Mouse (Mus musculus): ENCODE results near the gene Dazap2.

Gene Dazap2

GRCm38 (mm10) chr15:100667420-100667819, 52.3 kb downstream of the Dazap2 start:
- Histone ChIP-seq H3K36me3 (ENCODE audit: insufficient read depth, low read length) (no peaks in the 10 kb centered on the region), H3K4me1 (replicated peaks; ENCODE audit: low read depth, low read length) (peaks cover 76% of the 10 kb centered on the region), H3K27me3 (ENCODE audit: insufficient read depth, low read length) (peaks cover 28% of the 10 kb centered on the region), H3K4me3 (replicated peaks; ENCODE audit: low read length) (no peak overlapping the region), H3K9me3 (ENCODE audit: low read length) (no peaks in the 10 kb centered on the region)
- no peak for TF ChIP-seq CTCF (conservative IDR thresholded peaks at IDR 0.05; ENCODE audit: low read length)
- no peak for TF ChIP-seq NANOG (IDR thresholded peaks at IDR 0.05; ENCODE audit: borderline replicate concordance, low read length)
- no peak for TF ChIP-seq POU5F1 (IDR thresholded peaks at IDR 0.05; ENCODE audit: borderline replicate concordance, low read length)

GRCm38 (mm10) chr15:100667871-100668545, 52.9 kb downstream of the Dazap2 start:
- Histone ChIP-seq H3K9me3 (ENCODE audit: low read length) (no peaks in the 10 kb centered on the region), H3K36me3 (ENCODE audit: insufficient read depth, low read length) (no peaks in the 10 kb centered on the region), H3K27me3 (ENCODE audit: insufficient read depth, low read length) (peaks cover 28% of the 10 kb centered on the region), H3K4me1 (replicated peaks; ENCODE audit: low read depth, low read length) (peaks cover 74% of the 10 kb centered on the region), H3K4me3 (replicated peaks; ENCODE audit: low read length) (no peak overlapping the region)
- TF ChIP-seq CTCF (conservative IDR thresholded peaks at IDR 0.05; ENCODE audit: low read length) (no peak), POU5F1 (IDR thresholded peaks at IDR 0.05; ENCODE audit: borderline replicate concordance, low read length) (no peak), NANOG (IDR thresholded peaks at IDR 0.05; ENCODE audit: borderline replicate concordance, low read length) (no peak)

DNA sequence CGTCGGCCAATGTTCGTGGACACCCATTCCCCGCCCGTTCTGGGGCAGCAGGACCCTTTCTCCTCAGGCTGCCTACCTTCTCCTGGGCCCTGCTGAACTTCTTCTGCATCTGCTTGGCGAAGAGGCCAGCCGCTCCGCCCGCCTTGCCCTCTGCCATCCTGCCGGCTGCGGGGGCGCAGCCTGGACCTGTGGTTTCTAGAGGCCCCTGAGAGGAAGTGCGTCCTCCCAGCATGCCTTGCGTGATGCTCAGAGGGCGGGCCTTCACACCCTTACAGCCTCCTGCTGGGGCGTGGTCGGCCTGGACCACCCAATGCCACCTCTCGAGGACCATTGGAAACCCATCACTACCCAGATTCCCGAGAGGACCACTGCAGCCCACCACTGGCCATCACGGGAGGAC, 54.2 kb downstream of the Dazap2 start, which contains the start of gene Bin2:
TSS of gene Bin2 (minus strand) at position 217 of the 400 bp plus-strand sequence.
- TF ChIP-seq CTCF (conservative IDR thresholded peaks at IDR 0.05; ENCODE audit: low read length) (no peak), NANOG (IDR thresholded peaks at IDR 0.05; ENCODE audit: borderline replicate concordance, low read length) (no peak), POU5F1 (IDR thresholded peaks at IDR 0.05; ENCODE audit: borderline replicate concordance, low read length) (no peak)
- H3K27me3 ChIP-seq (ENCODE audit: insufficient read depth, low read length), result peaks cover 28% of the 10 kb centered on the region
- no peaks in the 10 kb centered on the region for H3K36me3 ChIP-seq (ENCODE audit: insufficient read depth, low read length)
- peak within 1 kb of the TSS; percentile 80 for H3K4me3 ChIP-seq (replicated peaks; ENCODE audit: low read length)
- no peaks in the 10 kb centered on the region for H3K9me3 ChIP-seq (ENCODE audit: low read length)
- peaks cover 72% of the 10 kb centered on the region for H3K4me1 ChIP-seq (replicated peaks; ENCODE audit: low read depth, low read length)

- TF ChIP-seq POU5F1 (IDR thresholded peaks at IDR 0.05; ENCODE audit: borderline replicate concordance, low read length) (no peak), CTCF (conservative IDR thresholded peaks at IDR 0.05; ENCODE audit: low read length) (no peak), NANOG (IDR thresholded peaks at IDR 0.05; ENCODE audit: borderline replicate concordance, low read length) (no peak)
- H3K4me3 ChIP-seq (replicated peaks; ENCODE audit: low read length), result peak overlapping the region; percentile 80; the same call in 1 of the 2 replicates
- no peaks in the 10 kb centered on the region for H3K36me3 ChIP-seq (ENCODE audit: insufficient read depth, low read length)
- no peaks in the 10 kb centered on the region for H3K9me3 ChIP-seq (ENCODE audit: low read length)
- H3K4me1 ChIP-seq (replicated peaks; ENCODE audit: low read depth, low read length), result peaks cover 72% of the 10 kb centered on the region
- peaks cover 28% of the 10 kb centered on the region for H3K27me3 ChIP-seq (ENCODE audit: insufficient read depth, low read length)
Observed at GRCm38 (mm10) chr15:100670004-100670403, 54.9 kb downstream of the Dazap2 start.
